Mouse (Mus musculus) retina, postnatal 7 days (tissue): Measurements from ENCODE around the gene Tfrc.
A peak's percentile ranks its signal among the peaks of the same experiment; 100 is the strongest.

Experiments
- DNase-seq: peaks from one replicate; pipeline ENCODE4 v3.0.0-alpha.2; 2012; ENCODE audit warnings: low read depth, low spot score

Gene Tfrc

DNA sequence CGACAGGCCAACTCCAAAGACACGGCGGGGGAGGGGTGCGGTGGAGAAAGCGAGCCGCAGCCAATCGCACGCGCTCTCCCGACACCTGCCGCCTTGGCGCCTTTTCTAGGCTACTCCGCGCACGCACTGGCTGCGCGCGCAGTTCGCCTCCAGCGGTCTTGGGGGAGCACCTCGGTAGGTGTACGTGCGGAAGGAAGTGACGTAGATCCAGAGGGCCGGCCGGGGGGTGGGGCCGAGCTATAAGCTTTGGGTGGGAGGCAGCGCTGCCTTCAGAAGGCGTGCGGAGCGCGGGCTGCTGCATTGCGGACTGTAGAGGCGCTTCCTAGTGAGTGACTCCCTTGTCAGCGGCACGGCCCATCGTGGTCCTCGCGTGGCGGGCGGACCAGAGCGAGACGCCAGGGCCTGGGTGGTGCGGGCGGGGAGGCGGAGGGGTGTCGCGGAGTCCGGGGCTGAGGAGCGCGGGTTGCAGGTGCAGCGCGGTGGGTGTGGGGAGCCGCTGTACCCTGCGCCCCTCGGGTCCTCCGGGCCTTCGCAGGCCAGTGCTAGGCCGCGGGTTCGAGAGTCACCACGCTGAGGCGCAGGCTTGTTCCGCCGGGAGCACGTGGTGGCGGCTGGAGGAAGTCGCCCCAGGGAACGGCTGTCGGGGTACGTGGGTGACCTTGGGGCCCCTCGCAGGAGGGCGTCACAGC is at the start of gene Tfrc:
Gene Tfrc, plus strand, starts transcription at position 209 of the 689 bp plus-strand sequence.
- peak; percentile 97 for DNase-seq

DNA sequence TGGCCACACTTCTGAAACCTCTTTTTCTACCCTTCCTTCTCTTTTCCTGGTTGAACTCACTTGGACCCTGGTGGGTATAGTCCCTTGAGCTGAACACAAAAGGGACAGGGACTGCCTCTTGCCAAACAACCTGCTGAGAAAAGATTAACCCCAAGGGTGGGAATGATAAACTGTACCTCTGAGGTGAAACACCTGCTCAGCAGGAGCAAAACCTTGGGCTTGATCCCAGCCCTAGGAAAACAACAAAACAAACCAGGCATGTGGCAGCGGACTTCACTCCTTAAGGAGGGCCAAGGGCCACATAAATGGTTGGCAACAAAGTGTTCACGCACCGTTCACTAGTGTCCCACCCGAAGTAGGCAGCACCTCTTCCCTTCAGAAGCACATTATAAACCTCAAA is 49.2 kb upstream of the Tfrc start:
- no peak for DNase-seq

- no peak for DNase-seq
These were observed 45.5 kb upstream of the Tfrc start for GRCm38 (mm10) chr16:32563056-32563793.

GRCm38 (mm10) chr16:32567282-32567681 is 41.4 kb upstream of the Tfrc start:
- DNase-seq, result no peak

DNA sequence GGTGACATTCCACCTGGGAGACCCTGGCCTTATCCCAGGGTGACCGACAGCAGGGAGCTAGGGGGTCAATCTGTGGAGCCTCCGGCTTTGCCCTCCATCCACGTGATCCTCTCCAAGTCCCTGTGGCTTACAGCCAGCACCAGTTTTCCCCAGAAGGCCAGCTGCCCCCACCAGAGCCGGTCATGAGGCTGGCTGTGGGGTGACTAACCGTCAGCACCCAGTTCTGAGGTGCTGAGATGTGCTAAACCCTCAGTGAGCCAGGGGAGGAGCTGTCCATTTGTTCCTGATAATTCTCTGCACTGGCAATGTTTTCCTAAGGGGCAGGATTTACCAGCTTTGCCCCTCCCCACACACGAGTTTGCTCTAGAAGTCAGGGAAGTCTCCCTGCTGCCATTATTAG is 40.3 kb upstream of the Tfrc start:
- DNase-seq, result no peak

- DNase-seq, result no peak
These were observed 38.7 kb upstream of the Tfrc start for GRCm38 (mm10) chr16:32570042-32570441.

GRCm38 (mm10) chr16:32572528-32572927 is 36.2 kb upstream of the Tfrc start:
- no peak for DNase-seq

DNA sequence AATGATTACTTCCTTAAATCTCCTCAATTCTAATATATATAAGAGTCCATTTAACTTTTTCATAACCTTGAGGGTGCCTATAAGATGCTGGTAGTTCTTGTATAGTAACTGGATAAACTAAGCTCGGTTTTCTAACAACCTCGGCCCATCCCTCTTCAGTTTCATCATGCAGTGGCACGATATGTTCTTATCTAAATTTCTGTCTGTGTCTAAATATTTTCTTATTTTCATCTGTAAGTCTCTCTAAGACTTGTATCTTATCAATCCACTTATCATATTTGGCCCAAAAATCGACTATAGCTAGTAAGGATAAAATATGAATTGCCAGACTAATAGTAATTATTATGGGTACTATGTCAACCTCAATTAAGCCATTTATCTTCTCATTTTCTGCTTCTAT is 22.2 kb upstream of the Tfrc start:
- DNase-seq, result no peak

DNA sequence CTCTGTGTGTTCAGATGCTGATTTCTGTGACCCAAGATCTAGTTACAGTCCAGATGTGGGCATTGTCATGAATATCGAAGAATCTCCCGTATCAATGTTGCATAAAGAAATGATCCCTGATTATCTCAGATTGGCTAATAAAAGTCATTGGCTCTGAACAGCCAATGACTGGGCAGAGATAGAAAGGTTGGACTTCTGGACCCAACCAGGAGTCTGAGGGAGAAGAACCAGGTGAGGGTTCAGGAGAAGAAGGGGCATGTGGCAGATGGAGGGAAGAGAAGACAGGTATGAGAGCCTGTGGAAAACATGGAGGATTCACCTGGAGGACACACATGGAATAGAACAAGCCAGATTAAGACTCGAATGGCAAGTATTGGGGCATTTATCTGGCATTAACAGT is 20.2 kb upstream of the Tfrc start:
- DNase-seq, result no peak

DNA sequence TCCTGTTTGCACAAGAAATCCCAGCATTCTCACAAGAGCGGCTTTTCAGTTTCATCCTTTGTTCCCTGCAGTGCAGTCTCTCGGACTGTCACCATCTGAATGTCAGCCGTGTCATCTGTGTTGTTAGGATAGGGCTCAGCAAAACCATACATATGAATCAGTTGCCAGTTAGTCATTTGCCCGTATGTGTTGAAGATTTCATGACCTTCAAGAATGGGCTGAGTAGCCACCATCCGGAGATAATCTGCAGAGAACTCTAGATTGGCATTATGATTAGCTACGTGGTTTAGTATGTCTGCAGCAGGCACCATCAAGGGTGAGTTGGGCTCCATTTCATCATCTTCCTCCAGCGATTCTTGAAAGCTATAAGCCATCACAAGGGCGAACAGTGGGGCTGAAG is 17.2 kb upstream of the Tfrc start:
- no peak for DNase-seq

DNA sequence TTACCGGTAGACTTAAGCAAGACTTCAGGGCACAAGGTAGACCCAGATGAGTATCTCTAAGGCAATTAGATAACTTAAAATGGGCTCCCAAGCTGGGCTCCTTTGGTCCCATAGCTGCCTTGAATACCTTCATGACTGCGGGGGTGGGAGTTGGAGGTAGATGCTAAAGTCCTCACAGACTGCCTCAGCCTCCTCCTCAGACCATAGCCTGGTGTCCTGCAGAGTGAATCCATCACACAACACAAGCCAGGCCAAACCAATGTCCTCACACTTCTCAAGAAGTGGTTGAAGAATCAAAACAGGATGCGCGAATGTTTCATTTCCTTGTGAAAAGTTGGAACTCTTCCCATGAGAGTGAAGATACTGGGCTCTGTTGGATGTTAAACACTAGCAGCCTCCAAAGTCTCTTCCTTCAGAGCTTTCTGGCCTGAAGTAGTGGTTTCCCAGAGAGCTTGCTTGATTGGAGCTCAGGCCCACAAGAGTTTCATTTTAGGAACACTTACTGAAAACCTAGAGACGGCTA is 15.4 kb upstream of the Tfrc start:
- DNase-seq, result no peak

- DNase-seq, result no peak
These were observed 14.8 kb upstream of the Tfrc start for GRCm38 (mm10) chr16:32593916-32594315.

DNA sequence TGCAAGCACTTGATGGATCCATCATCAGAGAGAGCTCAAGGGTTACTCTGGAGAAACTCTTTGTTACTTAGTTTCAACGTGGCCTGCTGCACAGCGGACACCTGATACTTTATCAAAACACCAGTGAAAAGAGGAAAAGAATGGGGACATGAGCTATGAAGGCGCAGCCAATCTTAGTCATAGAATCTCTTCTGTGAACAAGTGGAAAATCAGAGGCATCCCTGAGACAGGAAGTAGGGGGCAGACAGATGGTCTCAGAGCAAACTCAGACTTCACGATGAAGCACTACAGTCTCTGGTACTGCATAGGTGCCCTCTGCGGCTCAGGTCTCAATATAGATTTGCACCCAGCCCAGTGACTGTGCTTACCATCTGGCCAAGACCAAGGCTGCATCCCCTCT is 14.0 kb upstream of the Tfrc start:
- DNase-seq, result no peak

GRCm38 (mm10) chr16:32595142-32595855 is 13.4 kb upstream of the Tfrc start:
- no peak for DNase-seq

DNA sequence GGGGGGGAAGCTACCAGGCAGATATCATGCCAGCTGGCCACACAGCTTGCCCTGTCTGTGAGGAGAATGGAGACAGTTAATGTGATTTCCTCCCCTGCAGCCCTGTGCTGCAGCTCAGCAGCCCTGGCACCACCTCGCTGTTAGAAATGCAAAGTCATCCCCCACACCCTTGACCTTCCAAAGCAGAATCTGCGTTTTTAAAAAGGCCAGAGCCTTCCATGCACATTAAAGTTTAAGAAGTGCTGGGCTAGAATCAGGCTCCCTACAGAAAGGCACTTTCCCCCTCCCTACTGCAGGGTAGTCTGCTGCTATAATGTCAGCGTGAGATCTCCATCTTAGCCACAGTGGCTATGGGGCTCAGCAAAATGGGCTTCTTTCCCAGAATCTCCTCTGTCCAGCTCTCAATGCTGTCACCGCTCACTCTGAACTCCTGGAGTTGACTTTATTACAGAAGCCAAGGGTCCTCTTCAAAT is 10.8 kb upstream of the Tfrc start:
- DNase-seq, result no peak

DNA sequence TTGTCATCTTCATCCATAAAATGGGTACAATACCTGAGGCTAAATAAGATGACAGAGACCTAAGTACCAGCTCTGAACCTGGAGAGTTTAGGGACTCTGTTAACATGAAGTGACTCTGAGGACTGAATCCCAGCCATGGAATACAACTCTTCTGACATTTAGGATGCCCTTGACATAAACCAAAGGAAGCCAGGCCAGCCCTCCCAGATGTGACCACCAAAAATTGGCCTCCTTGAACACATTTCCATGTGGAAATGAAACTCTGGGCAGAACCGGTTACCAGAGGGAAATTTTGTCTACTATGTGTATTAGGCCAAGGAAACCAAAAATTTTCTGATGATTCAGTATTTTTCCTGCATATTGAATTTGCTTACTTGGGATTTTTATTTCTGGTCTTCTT is 9.6 kb upstream of the Tfrc start:
- no peak for DNase-seq

DNA sequence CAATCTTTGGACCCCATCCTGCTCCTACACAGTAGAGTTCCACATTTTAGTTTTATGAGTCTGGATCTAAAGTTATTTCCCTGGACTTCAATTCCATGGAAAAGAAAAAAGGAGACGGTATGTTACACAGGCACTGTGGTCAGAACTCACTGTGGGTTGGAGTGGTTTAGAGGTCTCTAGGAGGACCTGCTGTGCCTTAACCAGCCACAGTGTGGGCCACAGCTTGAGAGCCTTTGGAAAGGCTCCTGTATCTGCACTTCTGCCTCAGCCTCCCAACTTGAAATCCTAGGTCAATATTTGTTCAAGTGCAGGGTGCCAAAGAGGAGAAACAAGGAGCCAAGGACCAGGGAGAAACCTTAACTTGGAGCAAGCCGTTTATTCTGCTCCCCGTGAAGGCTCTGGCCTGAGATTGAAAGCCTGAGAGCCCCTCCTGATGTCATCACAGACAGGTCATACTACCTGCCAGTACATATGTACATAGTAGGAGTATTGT is 6.5 kb upstream of the Tfrc start:
- no peak for DNase-seq

- no peak for DNase-seq
These were observed 967 bp upstream of the Tfrc start for GRCm38 (mm10) chr16:32607562-32608343.

GRCm38 (mm10) chr16:32608344-32608711 is 392 bp upstream of the Tfrc start:
- DNase-seq, result no peak

DNA sequence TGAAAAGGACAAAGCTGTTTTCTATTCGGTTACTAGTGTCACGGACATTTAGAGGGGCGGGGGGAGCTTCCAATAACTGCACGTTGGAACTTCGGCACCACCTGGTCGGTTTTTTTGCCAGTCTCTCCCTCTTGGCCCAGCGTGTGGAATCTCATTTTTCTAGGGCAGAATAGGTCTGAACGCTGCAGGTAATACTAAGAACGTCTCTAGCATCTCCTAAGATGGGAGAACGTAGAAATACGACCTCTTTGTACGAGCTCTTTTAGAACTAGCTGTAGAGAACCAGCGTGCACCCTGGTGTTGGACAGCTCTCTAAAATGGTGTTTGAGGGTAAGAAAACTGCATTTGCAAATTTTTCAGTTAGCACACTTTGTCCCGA is 670 bp downstream of the Tfrc start:
- DNase-seq, result peak; percentile 9

DNA sequence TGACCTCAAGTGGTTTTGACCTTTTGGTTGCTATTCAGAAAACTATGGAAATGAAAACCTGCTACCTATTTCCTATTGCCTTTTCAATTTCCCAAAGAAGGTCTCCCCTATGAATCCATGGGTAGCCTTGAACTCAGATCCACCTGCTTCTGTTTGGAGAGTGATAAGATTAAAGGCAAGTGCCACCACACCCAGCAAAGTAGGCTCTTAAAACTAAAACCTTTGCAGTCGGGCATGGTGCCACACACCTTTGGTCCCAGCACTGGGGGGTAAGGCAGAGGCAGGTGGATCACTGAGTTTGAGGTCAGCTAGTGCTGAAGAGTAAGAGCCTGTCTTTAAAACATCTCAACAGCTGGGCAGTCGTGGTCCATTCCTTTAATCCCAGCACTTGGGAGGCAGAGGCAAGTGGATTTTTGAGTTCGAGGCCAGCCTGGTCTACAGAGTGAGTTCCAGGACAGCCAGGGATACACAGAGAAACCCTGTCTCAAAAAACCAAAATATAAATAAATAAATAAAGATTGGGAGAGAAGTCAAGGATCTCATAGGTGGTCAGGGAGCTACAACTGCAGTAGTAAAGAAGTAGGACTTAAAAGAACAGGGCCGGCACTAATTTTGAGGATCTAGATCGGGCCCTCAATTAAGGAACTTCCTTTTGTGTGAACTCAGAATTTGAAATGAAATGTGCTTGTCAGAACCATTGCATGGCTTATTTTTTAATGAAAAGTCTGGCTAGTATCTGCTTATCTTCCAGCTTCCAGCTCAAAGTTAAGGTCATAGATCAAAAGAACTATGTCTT is 1.9 kb downstream of the Tfrc start:
- DNase-seq, result no peak
